In genomic region chr11:93762832-93763530, GRCm38 (mm10) we compare ENCODE assay signal across 8 mouse cellular contexts.
A peak's percentile ranks its signal among the peaks of the same experiment; 100 is the strongest.
DNase-seq lines count a peak whose midpoint lies in the region; ATAC-seq and TF ChIP-seq lines count a peak whose summit lies in the region.

No protein-coding gene starts in this region.

- no peaks in the 10 kb centered on the region for H3K4me1 ChIP-seq in lung, postnatal 0 days (ENCODE audit: insufficient read depth, low read depth, low read length)

- peak; percentile 2 for DNase-seq in thymus, postnatal 25 days
- DNase-seq in thymus, postnatal 36 days, result no peak
- DNase-seq in embryo, embryonic 11.5 days (ENCODE audit: low read depth, low spot score), result peak; percentile 45
- DNase-seq in heart, postnatal 4 days, result peak; percentile 6
- DNase-seq in kidney, postnatal 4 days, result peak; percentile 65 to 74
- DNase-seq in lung, postnatal 0 days (ENCODE audit: low spot score), result no peak
- DNase-seq in right cerebral cortex, postnatal 25 days, result peak; percentile 61
- DNase-seq in spleen, postnatal 14 days (ENCODE audit: low spot score in 2 of 2), result no peak

- H3K27ac ChIP-seq in lung, postnatal 0 days (ENCODE audit: low read length), result no peak overlapping the region

- no peak overlapping the region for H3K4me3 ChIP-seq in lung, postnatal 0 days (ENCODE audit: low read depth, low read length)

- H3K36me3 ChIP-seq in lung, postnatal 0 days (ENCODE audit: insufficient read depth, low read length), result no peaks in the 10 kb centered on the region

- ATAC-seq in lung, postnatal 0 days, result no peak

- no peak for TF ChIP-seq EP300 in lung, postnatal 0 days (IDR thresholded peaks at IDR 0.05)

- H3K27me3 ChIP-seq in lung, postnatal 0 days (replicated peaks; ENCODE audit: insufficient read depth, low read length), result no peaks in the 10 kb centered on the region

- peak; percentile 53 for TF ChIP-seq CTCF in lung, postnatal 0 days (IDR thresholded peaks at IDR 0.05)

- no peak overlapping the region for H3K9ac ChIP-seq in lung, postnatal 0 days (replicated peaks; ENCODE audit: low read depth)

- H3K9me3 ChIP-seq in lung, postnatal 0 days (ENCODE audit: low read length), result no peaks in the 10 kb centered on the region

- no peak overlapping the region for H3K4me2 ChIP-seq in lung, postnatal 0 days (replicated peaks; ENCODE audit: low read depth, low read length)

- 19% methylated on average over 18 of the region's 18 CpGs for WGBS in lung, postnatal 0 days

Comparison
In these comparisons a context has a peak if more than half of its experiments do, and no peak if none do; other contexts are left out.
1. DNase-seq: peak in thymus, postnatal 25 days (single experiment), embryo, embryonic 11.5 days (single experiment), heart, postnatal 4 days (single experiment), kidney, postnatal 4 days (2 of 2) and right cerebral cortex, postnatal 25 days (single experiment); none in thymus, postnatal 36 days (0 of 2), lung, postnatal 0 days (single experiment) and spleen, postnatal 14 days (0 of 2).